Mouse (Mus musculus) cerebellum, adult 2 months (tissue): ENCODE results near the gene Maea. TPM values are rescaled to one million over a fixed set of nuclear protein-coding genes. Genes with fewer than 3 reads are reported as not detected.

Experiments
- DNase-seq, 2 experiments: peaks; one replicate each; pipeline ENCODE4 v3.0.0; 2021
- H3K27ac ChIP-seq: fragments of 200-500 bp; 2 replicates; pipeline ENCODE4 v1.5.1; 2012; ENCODE audit warnings: low read length, control low read depth, inconsistent platforms; ENCODE audit not compliant: insufficient read depth
- H3K27me3 ChIP-seq: fragments of 200-500 bp; 2 replicates; pipeline ENCODE4 v1.6.1; 2012; ENCODE audit warnings: inconsistent platforms, mild to moderate bottlenecking, low read length, moderate library complexity; ENCODE audit not compliant: control insufficient read depth, insufficient read depth
- H3K4me1 ChIP-seq: fragments of 200-500 bp; 2 replicates; pipeline ENCODE4 v1.6.1; 2011; ENCODE audit warnings: low read length; ENCODE audit not compliant: control insufficient read depth, insufficient read depth
- H3K4me3 ChIP-seq: fragments of 200-500 bp; replicated peaks from 2 replicates; pipeline ENCODE3; 2011; ENCODE audit warnings: mild to moderate bottlenecking, low read depth, low read length, control low read depth; ENCODE audit not compliant: insufficient read depth
- CTCF ChIP-seq: fragments of 200-500 bp; IDR thresholded peaks from 2 replicates; pipeline ENCODE4 v1.5.1; 2011; ENCODE audit warnings: low read depth, mild to moderate bottlenecking, control low read depth, low read length, moderate library complexity, borderline replicate concordance; ENCODE audit not compliant: insufficient read depth
- POLR2A ChIP-seq: fragments of 200-500 bp; IDR thresholded peaks from 2 replicates; pipeline ENCODE4 v1.6.1; 2011; ENCODE audit warnings: low read length, control low read depth, borderline replicate concordance; ENCODE audit not compliant: insufficient read depth
- WGBS: fragments of 180-500 bp; shearing (Covaris S2); methylation state at CpG from one replicate; pipeline ENCODE4 v1.1.7; 2018; 5-methylcytosine and 5-hydroxymethylcytosine counted together
- polyA plus RNA-seq: library from polyadenylated mRNA; depleted of rRNA; stranded (reverse); fragments of >200 nt; gene quantifications from 2 replicates; pipeline ENCODE4 v1.2.3, GENCODE M21; 2012; rRNA removed

The Maea gene
- polyA plus RNA-seq, 1 experiment: 145 TPM

DNA sequence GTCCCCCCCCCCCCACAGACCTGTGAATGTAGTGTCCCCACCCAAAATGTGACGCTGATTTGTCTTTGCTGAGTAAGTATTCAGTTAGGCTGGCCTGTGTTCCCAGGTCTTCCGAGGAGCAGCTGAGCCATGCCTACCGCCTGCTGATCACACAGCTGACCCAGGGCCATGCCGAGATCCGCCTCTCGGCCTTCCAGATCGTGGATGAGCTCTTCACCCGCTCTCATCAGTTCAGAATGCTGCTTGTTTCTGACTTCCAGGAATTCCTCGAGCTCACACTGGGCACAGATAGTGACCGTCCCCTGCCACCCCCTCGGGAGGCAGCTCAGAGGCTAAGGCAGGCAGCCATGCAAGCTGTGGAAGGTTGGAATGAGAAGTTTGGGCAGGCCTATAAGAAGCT lies 52.2 kb downstream of the Maea start:
- DNase-seq: peak; percentile 44 to 57
- peaks cover 8% of the 10 kb centered on the region; the same call in 1 of the 2 replicates for H3K4me1 ChIP-seq
- no peak for TF ChIP-seq CTCF
- no peak for TF ChIP-seq POLR2A
- no peaks in the 10 kb centered on the region for H3K27me3 ChIP-seq
- WGBS: 44% methylated on average over 11 of the region's 11 CpGs
- H3K4me3 ChIP-seq: no peak overlapping the region
- H3K27ac ChIP-seq: no peak overlapping the region

- no peaks in the 10 kb centered on the region for H3K4me1 ChIP-seq
- TF ChIP-seq CTCF (peak; percentile 97), POLR2A (no peak)
- no peak overlapping the region for H3K27ac ChIP-seq
- peak; percentile 63 to 73 for DNase-seq
- 22% methylated on average over 7 of the region's 7 CpGs for WGBS
- H3K27me3 ChIP-seq: no peaks in the 10 kb centered on the region
- no peak overlapping the region for H3K4me3 ChIP-seq
Observed at GRCm38 (mm10) chr5:33393803-33394202, 58.5 kb downstream of the Maea start.

- Histone ChIP-seq H3K4me3 (no peak overlapping the region), H3K27ac (no peak overlapping the region), H3K4me1 (no peaks in the 10 kb centered on the region), H3K27me3 (no peaks in the 10 kb centered on the region)
- DNase-seq: no peak
- TF ChIP-seq CTCF (no peak), POLR2A (no peak)
- 94% methylated on average over 11 of the region's 11 CpGs for WGBS
Observed at GRCm38 (mm10) chr5:33395693-33396092, 60.4 kb downstream of the Maea start.

GRCm38 (mm10) chr5:33396828-33397227 lies 61.5 kb downstream of the Maea start:
- no peak for DNase-seq
- no peak overlapping the region for H3K27ac ChIP-seq
- TF ChIP-seq CTCF (no peak), POLR2A (no peak)
- H3K27me3 ChIP-seq: no peaks in the 10 kb centered on the region
- H3K4me1 ChIP-seq: no peaks in the 10 kb centered on the region
- H3K4me3 ChIP-seq: no peak overlapping the region
- 62% methylated on average over 7 of the region's 7 CpGs for whole genome bisulfite sequencing

GRCm38 (mm10) chr5:33400819-33401218 lies 65.5 kb downstream of the Maea start:
- Histone ChIP-seq H3K27ac (no peak overlapping the region), H3K27me3 (no peaks in the 10 kb centered on the region), H3K4me1 (no peaks in the 10 kb centered on the region), H3K4me3 (no peak overlapping the region)
- DNase-seq: no peak
- 58% methylated on average over 12 of the region's 12 CpGs for WGBS
- TF ChIP-seq CTCF (no peak), POLR2A (no peak)

DNA sequence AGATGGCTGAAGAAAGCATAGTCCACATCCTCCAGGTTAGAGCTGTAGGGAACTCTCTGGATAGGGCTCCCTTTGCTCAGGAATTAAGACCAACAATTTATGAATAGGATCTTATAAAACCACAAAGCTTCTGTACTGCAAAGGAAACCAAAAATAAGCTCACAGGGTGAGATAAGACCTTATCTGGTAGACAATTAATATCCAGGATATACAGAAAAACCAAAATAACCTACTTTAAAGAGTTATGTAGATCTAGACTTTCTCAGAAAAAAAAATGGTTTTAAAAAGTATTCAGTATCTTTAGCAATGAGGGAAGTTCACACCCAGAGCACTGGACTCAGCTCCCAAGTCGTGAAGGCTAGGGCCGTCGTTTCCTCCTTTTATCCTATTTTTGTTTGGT lies 85.0 kb downstream of the Maea start:
- TF ChIP-seq CTCF: no peak
- no peak for TF ChIP-seq POLR2A
- Histone ChIP-seq H3K4me1 (no peaks in the 10 kb centered on the region), H3K27ac (no peak overlapping the region), H3K4me3 (no peak overlapping the region), H3K27me3 (no peaks in the 10 kb centered on the region)
- DNase-seq: no peak
- WGBS: 83% methylated on average over 3 of the region's 3 CpGs

Other genes starting within 250 kb of the Maea start
- gene Slc5a1, start 231.3 kb upstream of the Maea start, polyA plus RNA-seq: 4.5 and 5.0 TPM in 2 replicates
- 0.21 and 0.33 TPM in 2 replicates for gene Spon2, start 117.1 kb upstream of the Maea start, polyA plus RNA-seq
- 325 and 334 TPM in 2 replicates for gene Ctbp1, start 60.5 kb upstream of the Maea start, polyA plus RNA-seq
- 6.4 and 8.0 TPM in 2 replicates for gene Uvssa, start 43.0 kb downstream of the Maea start, polyA plus RNA-seq
- gene Nkx1-1, start 98.5 kb downstream of the Maea start, polyA plus RNA-seq: 0.14 and 0.33 TPM in 2 replicates